Comparison of ENCODE assay signal across 7 mouse cellular contexts in the genomic region with DNA sequence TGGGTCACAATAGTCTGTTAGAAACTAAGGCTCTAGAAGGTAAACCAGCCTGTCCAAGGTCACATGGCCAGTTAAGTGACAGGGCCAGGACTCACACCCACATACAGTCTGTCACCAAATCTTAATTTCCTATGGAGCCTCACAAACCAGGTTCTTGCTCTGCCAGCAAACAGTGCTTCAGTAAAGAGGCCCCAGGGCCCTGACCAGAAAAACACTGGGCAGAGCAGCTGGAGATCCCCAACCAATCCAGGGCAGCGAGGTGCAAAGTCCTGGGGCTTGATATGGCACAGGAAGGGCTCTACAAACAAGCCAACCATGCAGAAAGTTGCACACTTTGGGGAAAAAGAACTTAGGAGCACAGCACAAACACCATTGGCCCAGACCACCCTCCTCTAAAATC. TPM values are rescaled to one million over a fixed set of nuclear protein-coding genes. Genes with fewer than 3 reads are reported as not detected.
A peak's percentile ranks its signal among the peaks of the same experiment; 100 is the strongest.
DNase-seq lines count a peak whose midpoint lies in the region; ATAC-seq and TF ChIP-seq lines count a peak whose summit lies in the region.

No protein-coding gene starts in this region.

- no peaks in the 10 kb centered on the region for H3K27me3 ChIP-seq in ES-Bruce4 (ENCODE audit: control insufficient read depth, insufficient read depth, low read length, poor library complexity, severe bottlenecking)
- H3K27me3 ChIP-seq in heart, embryonic 13.5 days (replicated peaks): no peaks in the 10 kb centered on the region
- H3K27me3 ChIP-seq in neural tube, embryonic 14.5 days (ENCODE audit: control insufficient read depth, insufficient read depth, low read length): no peaks in the 10 kb centered on the region

- no peak for TF ChIP-seq POLR2A in ES-Bruce4 (IDR thresholded peaks at IDR 0.05; ENCODE audit: insufficient read depth, low read length)

- no peaks in the 10 kb centered on the region for H3K9me3 ChIP-seq in ES-Bruce4 (replicated peaks; ENCODE audit: control insufficient read depth, insufficient read depth, low read length, poor library complexity, severe bottlenecking)
- no peaks in the 10 kb centered on the region for H3K9me3 ChIP-seq in heart, embryonic 13.5 days
- no peaks in the 10 kb centered on the region for H3K9me3 ChIP-seq in neural tube, embryonic 14.5 days (ENCODE audit: control insufficient read depth, low read length)

- TF ChIP-seq EP300 in ES-Bruce4 (IDR thresholded peaks at IDR 0.05; ENCODE audit: insufficient read depth, low read depth, low read length): no peak

- H3K36me3 ChIP-seq in ES-Bruce4 (ENCODE audit: control insufficient read depth, insufficient read depth, low read length, poor library complexity, severe bottlenecking): peaks cover 2% of the 10 kb centered on the region
- H3K36me3 ChIP-seq in heart, embryonic 13.5 days: peaks cover 19% of the 10 kb centered on the region
- no peaks in the 10 kb centered on the region for H3K36me3 ChIP-seq in neural tube, embryonic 14.5 days (ENCODE audit: control insufficient read depth, insufficient read depth, low read length)

- WGBS in heart, embryonic 13.5 days: 19% methylated on average over 1 of the region's 1 CpGs
- 53% methylated on average over 1 of the region's 1 CpGs for WGBS in neural tube, embryonic 14.5 days

- peak overlapping the region; percentile 81 for H3K4me2 ChIP-seq in heart, embryonic 13.5 days
- H3K4me2 ChIP-seq in neural tube, embryonic 14.5 days (ENCODE audit: low read depth, low read length): peak overlapping the region; percentile 91

- peak; percentile 53 for DNase-seq in A20 (ENCODE audit: low read depth, low spot score)
- DNase-seq in kidney, postnatal 25 days: peak; percentile 73 to 90
- DNase-seq in layer of hippocampus, adult 18-20 months (ENCODE audit: low spot score in 2 of 2): no peak
- no peak for DNase-seq in layer of hippocampus, postnatal 10 days (ENCODE audit: low spot score in 2 of 2)

- TF ChIP-seq CTCF in ES-Bruce4 (IDR thresholded peaks at IDR 0.05; ENCODE audit: low read depth, low read length): no peak

- no peak for ATAC-seq in heart, embryonic 13.5 days (ENCODE audit: extremely low read depth, insufficient number of reproducible peaks, low FRiP score, low TSS enrichment)
- no peak for ATAC-seq in neural tube, embryonic 14.5 days (ENCODE audit: low read depth)

- peak overlapping the region; percentile 85 for H3K9ac ChIP-seq in ES-Bruce4 (ENCODE audit: low read depth, poor library complexity, severe bottlenecking)
- H3K9ac ChIP-seq in heart, embryonic 13.5 days: peak overlapping the region; percentile 92
- H3K9ac ChIP-seq in neural tube, embryonic 14.5 days (replicated peaks; ENCODE audit: low read depth, low read length): peak overlapping the region; percentile 83; the same call in 1 of the 2 replicates

- H3K4me3 ChIP-seq in ES-Bruce4 (ENCODE audit: low read depth, low read length): peak overlapping the region; percentile 39
- peak overlapping the region; percentile 75 for H3K4me3 ChIP-seq in heart, embryonic 13.5 days
- peak overlapping the region; percentile 60 for H3K4me3 ChIP-seq in neural tube, embryonic 14.5 days (ENCODE audit: low read depth, low read length)

- H3K4me1 ChIP-seq in ES-Bruce4 (ENCODE audit: control insufficient read depth, insufficient read depth, low read length): peaks cover 16% of the 10 kb centered on the region
- H3K4me1 ChIP-seq in heart, embryonic 13.5 days: peaks cover 64% of the 10 kb centered on the region
- H3K4me1 ChIP-seq in neural tube, embryonic 14.5 days (ENCODE audit: control insufficient read depth, insufficient read depth, low read length): peaks cover 52% of the 10 kb centered on the region

- H3K27ac ChIP-seq in ES-Bruce4 (ENCODE audit: insufficient read depth, low read length): peak overlapping the region; percentile 91
- H3K27ac ChIP-seq in heart, embryonic 13.5 days (replicated peaks): peak overlapping the region; percentile 95
- H3K27ac ChIP-seq in neural tube, embryonic 14.5 days (ENCODE audit: low read depth, low read length): no peak overlapping the region

RNA-seq across cellular contexts. Expression of a gene that starts 3.0 kb away (rescaled TPM):
- polyA plus RNA-seq in ES-Bruce4 (2011; ENCODE audit: insufficient read depth, insufficient read length, low read depth, missing spikeins): 108 TPM in 2 replicates
- polyA plus RNA-seq in heart, embryonic 13.5 days (2015; fragmentation: Nextera tagmentation; extraction: Ambion mirVana): 59.6 and 62.8 TPM in 2 replicates
- polyA plus RNA-seq in neural tube, embryonic 14.5 days (2014; fragmentation: Nextera tagmentation; extraction: Ambion mirVana): 142 and 159 TPM in 2 replicates
- total RNA-seq in layer of hippocampus, adult 18-20 months (2021): 100 to 1,000 TPM; 134 to 146 TPM
- total RNA-seq in layer of hippocampus, postnatal 10 days (2021): 100 to 1,000 TPM; 109 to 117 TPM

RNA-seq across cellular contexts. Expression of a gene that starts 19.2 kb away (rescaled TPM):
- 183 TPM in 2 replicates for polyA plus RNA-seq in ES-Bruce4 (2011; ENCODE audit: insufficient read depth, insufficient read length, low read depth, missing spikeins)
- polyA plus RNA-seq in heart, embryonic 13.5 days (2015; fragmentation: Nextera tagmentation; extraction: Ambion mirVana): 51.1 and 55.5 TPM in 2 replicates
- 7.5 and 12.6 TPM in 2 replicates for polyA plus RNA-seq in neural tube, embryonic 14.5 days (2014; fragmentation: Nextera tagmentation; extraction: Ambion mirVana)
- 1 to 10 TPM; 1.6 to 1.9 TPM for total RNA-seq in layer of hippocampus, adult 18-20 months (2021)
- 1 to 10 TPM; 5.9 to 6.6 TPM for total RNA-seq in layer of hippocampus, postnatal 10 days (2021)

Comparison
In these comparisons a context has a peak if more than half of its experiments do, and no peak if none do; other contexts are left out.
1. DNase-seq: peak in A20 (single experiment) and kidney, postnatal 25 days (2 of 2); none in layer of hippocampus, adult 18-20 months (0 of 2) and layer of hippocampus, postnatal 10 days (0 of 2).
2. Peak in every context shown above with its lines, with median percentiles within 50 percentile points of each other: H3K4me3 ChIP-seq and H3K9ac ChIP-seq.